Mouse (Mus musculus) left cerebral cortex, adult 11 months (tissue): ENCODE data around the gene Map9.
A peak's percentile ranks its signal among the peaks of the same experiment; 100 is the strongest.
"Not testable (repeated sequence)": the region's sequence is repeated elsewhere in the genome, so short reads cannot be mapped to it uniquely, and the experiment has no call there.

Experiments
- DNase-seq: peaks from one replicate; pipeline ENCODE4 v3.0.0; 2022; ENCODE audit warnings: low spot score

Gene Map9

DNA sequence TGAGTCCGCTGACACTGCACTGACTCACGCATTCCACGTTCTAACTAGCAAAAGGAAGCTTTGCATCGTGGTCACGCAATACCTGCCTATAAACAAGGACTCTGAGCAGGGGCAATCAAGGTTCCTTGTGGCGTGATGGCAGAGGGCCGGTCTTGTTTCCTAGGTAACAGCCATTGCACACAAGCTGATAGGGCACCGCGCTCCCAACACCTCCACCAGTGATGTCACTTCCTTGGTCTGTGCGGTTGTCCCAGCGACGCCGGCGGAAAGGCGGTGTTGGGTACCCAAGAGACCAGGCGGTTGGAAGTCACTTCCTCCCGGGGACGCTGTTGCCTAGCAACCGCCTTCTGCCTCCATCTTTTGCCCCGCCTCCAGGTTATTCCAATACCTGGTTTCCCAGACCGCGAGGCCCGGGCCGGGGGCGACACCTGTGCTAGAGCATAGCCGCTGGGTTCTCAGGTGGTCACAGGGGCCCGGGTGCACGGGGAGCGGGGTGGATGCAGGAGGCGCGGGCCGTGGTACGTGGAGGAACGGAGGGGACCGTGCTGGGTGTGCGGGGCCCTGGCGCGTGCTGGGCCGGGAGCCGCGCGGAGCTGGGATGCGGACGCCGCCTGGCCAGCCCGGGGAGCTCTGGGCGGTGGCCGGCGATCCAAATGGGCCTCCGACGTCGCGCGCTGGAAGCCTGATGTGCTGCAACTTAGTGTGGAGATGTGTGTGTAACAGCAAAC, at the start of gene Map9:
TSS of gene Map9 (plus strand) at position 248 of the 728 bp plus-strand sequence.
- peak; percentile 99 for DNase-seq

DNA sequence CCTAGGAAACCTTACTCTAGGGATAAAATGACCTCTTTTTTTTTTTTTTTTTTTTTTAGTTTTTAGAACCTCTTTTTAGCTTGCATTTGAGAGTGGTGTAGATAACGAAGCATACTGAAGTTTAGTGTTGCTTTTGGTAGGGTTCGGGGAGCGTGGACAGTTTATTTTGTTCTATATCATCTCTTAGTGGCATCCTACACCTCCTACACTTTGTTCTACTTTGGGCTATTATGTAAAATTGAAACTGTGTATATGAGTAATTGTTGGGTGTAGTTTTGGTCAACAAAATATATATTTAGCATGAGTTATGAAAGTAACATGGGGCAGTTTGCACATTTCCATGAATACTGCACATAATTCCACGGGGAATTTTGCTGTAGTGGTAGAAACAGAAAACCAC, 42.1 kb upstream of the Map9 start:
- DNase-seq = no peak

DNA sequence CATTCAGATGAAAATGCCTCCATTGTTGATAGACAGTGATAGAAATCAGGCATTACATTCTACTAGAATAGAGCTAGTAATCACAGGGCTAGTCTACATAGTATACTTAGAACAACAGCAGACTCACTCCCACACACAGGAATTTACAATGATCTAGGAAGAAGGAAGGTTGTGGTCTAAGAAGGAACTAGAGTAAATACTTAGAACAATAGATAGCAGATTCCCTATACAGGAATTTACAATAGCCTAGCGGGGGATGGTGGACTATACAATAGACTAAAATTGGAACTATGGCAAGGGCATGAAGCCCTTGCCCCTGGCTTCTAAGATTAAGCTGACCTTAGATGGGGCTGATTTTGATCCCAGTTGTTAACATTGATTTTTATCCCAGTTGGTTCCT, 31.1 kb upstream of the Map9 start:
- not testable (repeated sequence) for DNase-seq

DNA sequence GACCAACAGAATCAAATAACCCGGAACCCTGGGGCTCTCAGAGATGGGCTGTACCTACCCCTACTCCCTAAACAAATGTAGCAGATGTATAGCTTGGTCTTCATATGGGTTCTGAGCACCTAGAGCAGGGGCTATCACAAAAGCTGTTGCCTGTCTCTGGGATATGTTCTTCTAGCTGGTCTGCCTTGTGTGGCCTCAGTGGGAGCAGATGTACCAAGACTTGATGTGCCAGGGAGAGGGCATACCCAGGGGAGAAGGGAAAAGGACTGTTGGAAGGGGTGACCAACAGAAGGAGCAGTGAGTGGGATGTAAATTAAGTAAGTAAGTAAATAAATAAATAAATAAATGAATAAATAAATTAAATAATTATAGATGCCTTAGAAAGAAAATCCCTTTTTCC, 25.8 kb upstream of the Map9 start:
- no peak for DNase-seq

DNA sequence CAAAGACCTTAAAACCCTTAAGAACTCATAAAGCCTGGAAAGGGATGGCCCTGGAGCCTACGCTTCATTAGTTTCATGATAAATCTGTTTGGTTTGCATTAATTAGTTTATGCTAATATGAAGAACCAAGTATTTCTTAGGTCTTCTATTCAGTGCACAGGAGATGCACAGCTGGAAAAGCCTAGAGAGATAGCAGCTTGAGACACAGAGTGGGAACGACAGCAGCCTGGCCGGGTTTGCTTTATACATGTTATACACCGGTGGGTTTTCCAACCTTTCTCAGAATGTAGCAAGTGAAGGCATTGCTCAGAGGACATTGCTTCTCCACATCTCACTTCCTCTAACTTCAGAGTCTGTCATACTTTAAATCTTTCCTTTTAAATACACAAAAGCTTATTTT, 25.3 kb upstream of the Map9 start:
- DNase-seq = no peak

DNA sequence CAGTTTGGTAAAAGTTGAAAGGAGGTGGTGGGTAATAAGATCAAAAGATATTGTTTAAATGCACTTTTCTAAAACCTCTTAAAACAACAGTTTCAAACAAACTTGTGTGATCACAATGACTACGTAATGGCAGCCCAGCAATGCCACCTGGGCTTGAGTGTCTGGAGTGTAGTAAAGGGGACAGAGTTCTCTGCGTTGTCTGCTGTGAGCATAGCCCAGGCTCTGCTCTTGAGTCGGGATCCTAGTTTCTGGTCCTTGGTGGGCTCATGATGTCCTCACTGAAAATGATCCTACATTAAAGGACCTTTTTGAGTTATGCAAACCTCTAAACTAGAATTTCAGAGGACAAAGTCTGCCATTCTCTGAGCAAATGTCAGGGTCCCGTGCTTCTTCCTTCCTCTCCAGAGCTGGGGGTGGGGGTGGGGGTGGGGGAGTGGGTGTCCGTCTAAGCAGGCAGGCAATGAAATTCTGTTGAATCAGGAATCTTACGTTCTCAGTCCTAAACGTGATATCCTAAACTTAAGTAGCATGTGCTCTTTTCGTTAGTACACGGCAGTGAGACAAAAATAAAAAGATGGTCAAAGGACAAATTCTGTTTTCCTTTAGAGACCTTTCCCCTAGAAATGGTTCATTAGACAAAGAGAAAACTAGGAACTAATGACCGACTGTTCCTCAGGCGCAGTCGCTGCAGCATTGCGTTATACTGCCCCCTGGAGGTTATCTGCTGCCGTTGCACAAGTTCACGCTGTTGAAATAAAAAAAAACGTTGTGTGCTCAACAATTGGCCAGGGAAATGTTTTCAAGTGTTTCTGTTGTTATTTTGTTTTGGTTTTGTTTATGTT, 24.5 kb upstream of the Map9 start:
- DNase-seq = no peak

DNA sequence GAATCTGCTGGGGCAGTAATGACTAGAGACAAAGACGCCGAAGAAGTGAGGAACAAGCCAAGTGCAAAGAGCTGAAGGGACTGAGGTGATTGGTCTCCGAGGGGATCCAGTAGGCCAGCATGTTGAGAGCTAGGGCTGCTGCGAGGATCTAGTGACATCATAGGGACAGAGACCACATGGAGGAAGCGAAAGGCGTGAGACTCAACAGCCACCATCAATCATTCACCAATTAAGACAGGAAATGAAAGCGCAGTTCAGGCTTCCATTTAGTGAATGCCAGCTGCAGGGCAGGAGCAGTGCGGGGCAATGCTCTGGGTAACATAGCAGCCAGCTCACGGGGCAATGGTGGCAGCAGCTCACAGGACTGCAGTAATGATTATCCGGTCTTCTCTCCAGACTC, 17.7 kb upstream of the Map9 start:
- DNase-seq = no peak

DNA sequence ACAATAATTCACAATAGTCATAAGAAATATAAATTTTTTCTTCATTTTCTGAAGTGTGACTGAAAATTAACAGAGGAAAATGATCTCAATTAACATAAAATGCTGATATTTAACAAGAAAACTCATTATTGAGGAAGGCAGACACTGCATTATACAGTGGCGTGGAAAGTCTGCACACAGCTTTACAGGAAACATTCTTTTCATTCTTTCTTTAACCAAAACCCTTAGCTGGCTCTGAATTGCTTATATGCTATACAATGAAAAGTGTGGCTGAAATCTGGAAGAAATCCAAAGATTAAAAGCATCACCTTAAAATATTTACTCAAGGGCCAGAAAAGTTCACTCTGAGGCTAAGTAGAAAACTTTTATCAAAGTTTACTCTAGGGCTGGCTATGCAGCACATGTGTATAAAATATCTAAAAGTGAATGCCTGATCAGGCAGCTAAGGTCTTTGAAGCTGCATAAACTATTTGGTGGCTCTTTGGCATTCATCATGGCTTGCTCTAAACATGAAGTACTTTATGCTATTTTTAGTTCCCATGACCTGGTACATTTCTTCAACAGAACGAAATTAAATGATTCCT, 9.5 kb upstream of the Map9 start:
- DNase-seq = no peak

DNA sequence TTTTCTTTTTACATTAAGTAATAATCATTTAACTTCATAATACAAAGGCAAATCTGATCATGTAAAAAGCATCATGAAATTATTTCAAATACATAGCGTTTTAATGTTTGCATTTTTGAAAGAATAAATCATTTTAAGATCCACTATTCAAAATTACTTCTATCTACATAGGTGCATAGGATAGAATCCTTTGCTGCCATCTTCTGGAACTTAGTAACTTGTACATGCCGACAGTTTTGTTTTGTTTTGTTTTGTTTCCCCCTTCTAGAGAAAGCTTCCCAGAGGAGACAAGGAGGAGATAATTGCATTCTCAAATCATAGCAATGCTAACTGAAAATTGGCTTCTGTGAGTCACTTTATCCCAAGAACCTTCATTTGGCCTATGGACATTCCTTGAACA, 7.5 kb upstream of the Map9 start:
- DNase-seq = no peak

DNA sequence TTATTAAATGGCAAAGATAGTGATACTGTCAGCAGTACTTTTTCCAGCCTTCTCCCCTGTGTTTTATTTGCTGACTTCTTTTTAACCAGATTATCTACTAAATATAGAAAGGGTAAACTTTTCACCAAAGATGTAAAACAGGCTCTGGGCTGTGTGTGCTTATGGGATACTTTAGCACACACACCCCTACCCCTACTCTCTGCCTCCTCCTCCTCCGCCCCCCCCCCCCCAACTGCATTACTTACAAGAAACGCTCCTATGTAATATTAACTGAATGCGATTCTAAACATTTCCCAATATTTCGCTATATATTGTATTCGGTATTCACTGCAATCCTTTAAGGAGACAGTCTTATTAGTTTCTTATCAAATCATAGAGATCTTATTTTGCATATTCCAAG, 504 bp upstream of the Map9 start:
- DNase-seq = no peak

DNA sequence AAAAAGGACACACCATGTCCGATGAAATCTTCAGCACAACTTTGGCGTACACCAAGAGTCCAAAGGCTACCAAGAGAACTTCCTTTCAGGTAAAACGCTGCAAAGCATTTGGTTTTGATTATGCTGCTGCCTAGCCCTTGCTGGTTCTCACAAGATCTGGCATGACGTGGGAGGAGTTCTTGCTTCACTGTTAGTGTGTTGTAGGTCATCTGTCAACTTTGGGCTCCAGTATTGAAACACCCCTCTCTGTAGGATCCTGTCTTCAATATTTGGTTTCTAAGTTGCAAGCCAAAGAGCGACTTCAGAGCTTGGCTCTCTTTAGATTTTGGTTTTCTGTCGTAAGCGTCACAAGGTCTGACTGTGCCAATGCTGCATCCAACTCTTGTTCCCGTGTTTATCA, 1.2 kb downstream of the Map9 start:
- no peak for DNase-seq

DNA sequence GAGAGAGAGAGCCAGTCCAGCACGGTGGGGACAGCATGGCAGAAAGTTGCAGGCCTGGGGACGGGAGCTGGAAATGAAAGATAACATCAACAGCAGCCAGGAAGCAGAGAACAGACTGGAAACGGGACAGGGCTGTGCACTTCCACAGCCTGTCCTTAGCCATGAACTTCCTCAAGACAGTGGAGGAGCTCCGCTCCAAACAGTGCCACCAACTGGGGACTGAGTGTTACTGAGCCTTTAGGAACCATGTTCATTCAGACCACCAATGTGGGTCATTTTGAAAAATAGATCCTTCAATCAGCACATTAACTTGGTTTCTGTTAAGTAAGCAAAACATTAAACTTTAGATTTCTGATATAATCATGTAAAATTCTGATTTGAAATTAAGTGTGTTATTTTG, 4.6 kb downstream of the Map9 start:
- DNase-seq = no peak

DNA sequence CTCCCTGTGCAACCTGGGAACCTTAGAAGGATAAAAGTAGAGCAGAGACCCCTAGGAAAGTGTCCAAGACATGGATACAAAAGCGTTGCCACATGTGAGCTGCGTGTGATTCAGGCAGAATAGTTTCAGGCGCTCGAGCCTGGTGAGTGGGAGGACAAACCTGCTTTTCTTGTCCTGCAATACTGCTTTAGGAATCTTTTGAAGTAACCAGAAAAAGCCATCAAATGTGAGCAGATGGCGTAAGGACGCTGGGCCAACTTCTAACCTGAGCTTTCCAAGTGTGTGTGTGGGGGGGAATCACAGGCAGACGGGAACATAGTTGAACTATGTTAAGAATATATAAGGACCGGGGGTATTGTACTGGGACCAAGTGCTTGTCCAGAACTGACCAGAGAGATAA, 6.7 kb downstream of the Map9 start:
- no peak for DNase-seq

DNA sequence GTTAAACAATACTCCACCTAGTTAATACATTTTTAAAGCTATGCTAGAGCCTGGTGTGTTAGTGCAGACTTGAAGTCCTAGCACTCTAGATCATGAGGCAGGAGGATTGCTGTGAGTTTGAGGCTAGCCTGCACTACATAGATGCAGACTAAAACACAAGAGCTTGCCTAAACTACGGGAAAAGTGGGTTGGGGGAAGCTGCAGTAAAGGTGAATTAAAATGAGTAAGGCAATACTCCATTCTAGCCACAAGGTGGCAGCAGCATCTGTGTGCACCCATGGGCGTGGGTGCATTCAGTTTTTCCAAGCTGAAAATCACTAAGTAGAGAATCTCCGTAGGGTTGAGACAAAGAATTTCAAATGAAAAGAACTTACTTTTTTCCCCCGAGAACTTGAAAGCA, 7.1 kb downstream of the Map9 start:
- no peak for DNase-seq

DNA sequence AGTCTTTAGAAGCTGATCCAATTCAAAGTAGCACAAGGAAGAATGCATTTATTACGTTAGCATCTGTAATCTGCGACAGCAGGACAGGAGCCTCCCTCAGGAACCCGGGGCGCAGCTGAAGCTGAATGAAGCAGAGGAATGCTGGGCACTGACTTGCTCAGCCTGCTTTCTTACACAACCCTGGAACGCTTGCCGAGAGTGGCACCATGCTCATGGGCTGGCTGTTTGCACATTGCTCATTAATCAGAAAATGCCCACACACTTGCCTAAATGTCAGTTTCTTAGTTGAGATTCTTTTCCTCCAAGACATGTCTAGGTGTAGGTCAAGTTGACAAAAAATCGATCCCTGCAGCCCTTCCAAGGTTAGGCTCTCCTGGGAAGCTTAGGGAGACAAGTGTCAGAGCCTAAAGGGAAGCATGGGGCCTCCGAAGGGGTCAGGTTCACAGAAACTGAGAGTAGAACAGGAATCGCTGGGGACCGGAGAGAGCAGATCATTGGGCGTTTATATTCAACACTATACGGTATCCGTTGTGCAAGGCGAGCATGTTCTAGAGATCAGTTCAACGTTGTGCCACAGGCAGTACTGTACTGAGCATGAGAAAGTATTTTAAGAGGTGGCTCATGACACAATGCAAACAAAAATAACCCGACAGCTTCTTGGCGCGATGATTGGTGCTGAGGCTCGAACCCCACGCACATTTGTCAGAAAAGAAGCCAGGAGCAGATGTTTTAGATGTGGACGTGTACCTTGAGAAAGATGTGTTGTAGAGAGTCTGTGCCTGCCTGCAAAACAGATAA, 11.4 kb downstream of the Map9 start:
- peak; percentile 51 for DNase-seq

DNA sequence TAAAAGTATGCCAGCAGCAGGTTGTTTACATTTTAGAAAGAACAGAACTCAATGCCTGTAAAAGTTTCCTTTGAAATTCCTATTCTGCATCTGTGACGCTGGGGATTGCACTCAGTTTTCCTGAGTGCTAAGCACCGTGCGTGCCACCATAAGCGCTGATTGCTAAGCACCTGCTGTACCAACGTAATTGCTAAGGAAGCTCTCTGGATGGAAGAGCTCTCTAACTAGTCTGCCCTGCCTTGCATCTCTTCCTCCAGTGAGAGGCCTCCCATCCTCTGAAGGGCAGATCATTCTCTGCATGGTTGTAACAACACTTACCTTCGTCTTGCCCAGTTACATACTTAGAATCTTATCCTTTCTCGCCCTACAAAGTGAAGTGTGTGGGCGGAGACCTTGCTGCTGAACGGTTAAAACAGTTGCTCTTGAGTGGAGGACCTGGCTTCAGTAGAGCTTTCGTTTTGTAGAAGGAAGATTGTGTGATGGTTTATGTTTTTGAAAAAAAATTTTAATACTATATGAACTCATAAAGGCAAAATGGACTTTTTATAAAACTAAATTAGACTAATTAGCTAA, 12.7 kb downstream of the Map9 start:
- no peak for DNase-seq

DNA sequence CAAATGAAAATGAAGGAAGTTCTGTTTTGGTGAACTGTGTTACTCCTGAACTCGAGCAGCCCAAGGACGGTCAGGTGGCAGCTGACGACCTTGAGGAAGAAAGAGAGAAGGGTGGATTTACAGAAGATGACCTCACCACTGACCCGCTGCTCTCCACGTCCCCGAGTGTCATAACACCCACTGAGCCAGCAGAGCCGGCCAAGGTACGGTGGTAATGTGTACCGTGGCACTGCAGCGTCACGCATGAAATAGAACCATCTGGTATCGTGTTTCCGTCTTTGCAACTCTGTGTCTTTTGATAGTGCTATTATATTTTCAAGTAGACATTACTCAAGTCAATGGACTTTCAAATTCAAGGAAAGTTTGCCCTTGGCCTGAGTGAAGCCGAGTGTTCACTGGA, 19.1 kb downstream of the Map9 start:
- DNase-seq = no peak

DNA sequence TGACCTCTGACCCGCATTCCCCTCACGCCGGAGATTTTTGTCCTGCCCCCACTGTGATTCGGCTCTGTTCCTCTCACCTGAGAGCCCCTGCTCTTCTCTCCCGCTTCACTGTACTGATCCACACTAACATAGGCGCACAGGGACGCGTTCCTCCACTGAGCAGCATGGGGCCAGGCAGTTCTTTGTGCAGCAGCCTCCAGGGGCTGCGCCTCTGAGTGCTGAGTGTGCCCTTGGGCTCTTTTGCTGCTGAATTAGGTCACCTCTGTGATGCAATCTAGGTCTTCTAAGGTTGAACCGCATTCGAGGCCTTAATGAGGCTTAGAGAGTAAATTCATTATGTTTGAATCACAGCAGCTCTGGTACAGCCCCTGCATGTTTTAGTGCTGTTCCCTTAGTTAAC, 24.5 kb downstream of the Map9 start:
- DNase-seq = no peak

DNA sequence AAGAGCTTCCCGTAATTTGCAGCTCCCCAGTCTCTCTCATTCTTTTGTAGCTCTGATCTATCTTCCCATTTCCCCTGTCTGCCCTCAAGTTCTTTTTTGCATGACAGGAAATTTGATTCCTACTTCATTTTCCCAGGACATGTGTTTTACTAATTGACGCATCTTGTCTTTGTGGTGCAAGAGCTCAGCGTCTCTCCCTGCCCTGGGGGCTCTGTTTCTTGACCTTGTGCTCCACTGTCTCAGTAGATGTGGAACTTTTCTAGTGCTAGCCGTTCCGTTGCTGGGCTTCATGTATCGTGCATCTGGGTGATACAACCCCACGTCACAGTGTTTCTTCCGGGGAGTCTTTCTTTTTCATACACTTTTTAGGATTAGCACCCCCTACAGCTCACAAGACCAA, 27.2 kb downstream of the Map9 start:
- DNase-seq = no peak

DNA sequence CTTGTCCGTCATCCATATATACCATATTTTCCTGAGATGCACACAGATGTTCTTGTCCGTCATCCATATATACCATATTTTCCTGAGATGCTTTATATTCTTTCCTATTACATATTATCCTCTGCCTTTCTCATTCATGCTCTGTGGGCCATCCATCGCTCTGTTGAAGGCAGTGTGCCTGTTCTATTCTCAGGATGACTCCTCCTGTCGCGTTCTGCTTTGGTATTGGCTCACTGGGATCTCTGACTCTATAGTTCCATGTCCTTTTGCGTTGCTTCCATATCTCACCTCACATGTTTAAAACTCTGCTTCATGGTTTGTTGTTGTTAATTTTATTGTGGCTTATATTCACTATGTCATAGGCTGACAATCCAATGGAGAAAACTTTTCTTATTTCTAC, 48.0 kb downstream of the Map9 start:
- DNase-seq = no peak

DNA sequence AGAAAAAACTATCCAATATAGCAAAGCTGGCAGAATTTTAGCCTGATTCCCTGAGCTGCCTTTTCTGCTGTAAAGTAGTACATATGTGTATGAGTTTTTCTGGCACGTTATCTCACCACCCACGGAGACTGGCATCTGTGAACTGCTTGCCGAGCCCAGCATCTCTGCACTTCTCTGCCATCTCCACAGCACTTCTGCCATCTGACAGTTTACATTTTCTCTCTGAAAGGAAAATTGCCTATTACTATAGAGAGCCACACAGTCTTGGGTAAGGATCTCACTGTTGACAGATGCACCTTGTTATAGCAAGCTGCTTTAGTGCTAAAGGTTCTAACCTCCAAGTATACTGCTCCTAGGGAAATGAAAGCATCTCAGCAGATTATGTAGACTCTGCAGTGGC, 48.5 kb downstream of the Map9 start:
- peak; percentile 62 for DNase-seq

DNA sequence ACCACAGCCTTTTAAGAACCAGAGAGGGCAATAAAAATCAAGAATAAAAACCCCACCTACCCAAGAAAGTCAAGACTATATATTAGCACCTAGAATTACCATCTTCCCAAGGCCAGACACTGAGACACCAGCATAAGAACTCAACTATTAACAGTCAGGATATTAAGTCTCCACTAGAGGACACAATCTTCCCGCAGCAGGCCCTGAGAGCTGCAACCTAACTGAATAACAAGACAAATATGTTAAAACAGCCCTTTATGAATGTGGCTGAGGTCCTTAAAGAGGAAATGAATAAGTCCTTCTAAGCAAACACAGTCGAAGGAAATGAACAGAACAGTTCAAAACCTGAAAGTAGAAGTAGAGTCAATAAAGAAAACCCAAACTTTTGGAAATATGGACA, 49.6 kb downstream of the Map9 start:
- DNase-seq = no peak
